Mouse (Mus musculus): ENCODE data around the gene Itga5. TPM values are rescaled to one million over a fixed set of nuclear protein-coding genes. Genes with fewer than 3 reads are reported as not detected.

The Itga5 gene
- total RNA-seq, 1 experiment: 80.8 TPM

DNA sequence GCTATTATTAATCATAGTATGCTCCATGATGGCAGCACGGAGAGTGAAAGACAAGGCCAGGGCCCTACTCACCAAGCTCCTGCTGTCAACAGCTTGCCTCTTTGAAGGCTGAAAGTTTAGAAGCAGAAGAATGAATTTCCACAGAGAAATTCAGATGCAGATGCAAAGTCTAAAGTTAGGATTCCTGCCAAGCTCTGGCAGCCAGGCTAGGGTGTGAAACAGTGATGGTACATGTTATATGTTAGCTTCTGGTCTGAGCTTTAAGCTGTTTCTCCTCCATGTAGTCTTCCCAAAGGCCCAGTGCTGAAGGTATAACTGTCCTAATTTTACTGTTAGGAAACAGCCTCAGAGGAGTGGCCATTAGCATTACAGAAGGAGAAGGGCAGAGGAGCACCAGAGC, 2.6 kb upstream of the Itga5 start:
- no peak for TF ChIP-seq CHD2 (IDR thresholded peaks at IDR 0.05; ENCODE audit: low read depth, low read length)
- TF ChIP-seq MAFK (IDR thresholded peaks at IDR 0.05; ENCODE audit: insufficient read depth, low read depth, low read length): no peak
- TF ChIP-seq ZNF384 (IDR thresholded peaks at IDR 0.05; ENCODE audit: low read depth, low read length): no peak
- TF ChIP-seq HCFC1 (IDR thresholded peaks at IDR 0.05; ENCODE audit: borderline replicate concordance, insufficient read depth, low read length): no peak
- TF ChIP-seq ZC3H11A (IDR thresholded peaks at IDR 0.05; ENCODE audit: borderline replicate concordance, low read depth, low read length): no peak
- no peaks in the 10 kb centered on the region for H3K9me3 ChIP-seq (ENCODE audit: control insufficient read depth, insufficient read depth, low read depth, low read length)
- no peak for DNase-seq (ENCODE audit: low read depth, low spot score)
- peaks cover 8 to 32% of the 10 kb centered on the region in 2 experiments; a peak in 3 of 4 replicates for H3K4me1 ChIP-seq (ENCODE audit: control insufficient read depth in 2 of 2, insufficient read depth in 2 of 2, low read length in 2 of 2, poor library complexity in 1 of 2)
- no peak overlapping the region for H3K9ac ChIP-seq (ENCODE audit: insufficient read depth, low read depth, low read length, poor library complexity, severe bottlenecking)
- H3K27ac ChIP-seq (ENCODE audit: insufficient read depth, low read depth, low read length, poor library complexity, severe bottlenecking): no peak overlapping the region
- in situ Hi-C loops (cut with MboI; ENCODE audit: low sequenced_read_pairs in 2 of 2, unreplicated experiment in 2 of 2): no loop called here
- 0 out of 4 replicates have a peak overlapping the region, but pooled peaks of 1 of the 2 experiments have one; percentile 12 for H3K4me3 ChIP-seq (ENCODE audit: insufficient read depth in 1 of 2, low read depth in 1 of 2, low read length in 2 of 2, poor library complexity in 1 of 2, severe bottlenecking in 1 of 2)
- no peaks in the 10 kb centered on the region for H3K36me3 ChIP-seq (ENCODE audit: control insufficient read depth, insufficient read depth, low read length, poor library complexity, severe bottlenecking)

- Histone ChIP-seq H3K27ac (ENCODE audit: insufficient read depth, low read depth, low read length, poor library complexity, severe bottlenecking) (no peak overlapping the region; the same call in 1 of the 2 replicates), H3K9ac (ENCODE audit: insufficient read depth, low read depth, low read length, poor library complexity, severe bottlenecking) (no peak overlapping the region), H3K9me3 (ENCODE audit: control insufficient read depth, insufficient read depth, low read depth, low read length) (no peaks in the 10 kb centered on the region), H3K4me3 (ENCODE audit: insufficient read depth in 1 of 2, low read depth in 1 of 2, low read length in 2 of 2, poor library complexity in 1 of 2, severe bottlenecking in 1 of 2) (no peak overlapping the region), H3K4me1 (ENCODE audit: control insufficient read depth in 2 of 2, insufficient read depth in 2 of 2, low read length in 2 of 2, poor library complexity in 1 of 2) (peaks cover 12 to 32% of the 10 kb centered on the region in 2 experiments), H3K36me3 (ENCODE audit: control insufficient read depth, insufficient read depth, low read length, poor library complexity, severe bottlenecking) (no peaks in the 10 kb centered on the region)
- in situ Hi-C loops (cut with MboI; ENCODE audit: low sequenced_read_pairs in 2 of 2, unreplicated experiment in 2 of 2): no loop called here
- no peak for DNase-seq (ENCODE audit: low read depth, low spot score)
- TF ChIP-seq CHD2 (IDR thresholded peaks at IDR 0.05; ENCODE audit: low read depth, low read length) (no peak), MAFK (IDR thresholded peaks at IDR 0.05; ENCODE audit: insufficient read depth, low read depth, low read length) (no peak), ZC3H11A (IDR thresholded peaks at IDR 0.05; ENCODE audit: borderline replicate concordance, low read depth, low read length) (no peak), ZNF384 (IDR thresholded peaks at IDR 0.05; ENCODE audit: low read depth, low read length) (no peak), HCFC1 (IDR thresholded peaks at IDR 0.05; ENCODE audit: borderline replicate concordance, insufficient read depth, low read length) (no peak)
Measured at GRCm38 (mm10) chr15:103368179-103368940, 1.8 kb upstream of the Itga5 start.

GRCm38 (mm10) chr15:103365471-103366375, 840 bp downstream of the Itga5 start:
- Histone ChIP-seq H3K36me3 (ENCODE audit: control insufficient read depth, insufficient read depth, low read length, poor library complexity, severe bottlenecking) (no peaks in the 10 kb centered on the region; the same call in 1 of the 2 replicates), H3K9me3 (ENCODE audit: control insufficient read depth, insufficient read depth, low read depth, low read length) (no peaks in the 10 kb centered on the region), H3K4me3 (ENCODE audit: insufficient read depth in 1 of 2, low read depth in 1 of 2, low read length in 2 of 2, poor library complexity in 1 of 2, severe bottlenecking in 1 of 2) (peak overlapping the region; percentile 80 to 97), H3K27ac (ENCODE audit: insufficient read depth, low read depth, low read length, poor library complexity, severe bottlenecking) (peak overlapping the region; percentile 75), H3K4me1 (ENCODE audit: control insufficient read depth in 2 of 2, insufficient read depth in 2 of 2, low read length in 2 of 2, poor library complexity in 1 of 2) (peaks cover 17 to 35% of the 10 kb centered on the region in 2 experiments), H3K9ac (ENCODE audit: insufficient read depth, low read depth, low read length, poor library complexity, severe bottlenecking) (peak overlapping the region; percentile 81)
- in situ Hi-C loops (cut with MboI; ENCODE audit: low sequenced_read_pairs in 2 of 2, unreplicated experiment in 2 of 2): no loop called here
- no peak for DNase-seq (ENCODE audit: low read depth, low spot score)
- no peak for TF ChIP-seq ZNF384 (IDR thresholded peaks at IDR 0.05; ENCODE audit: low read depth, low read length)
- no peak for TF ChIP-seq MAFK (IDR thresholded peaks at IDR 0.05; ENCODE audit: insufficient read depth, low read depth, low read length)
- TF ChIP-seq ZC3H11A (IDR thresholded peaks at IDR 0.05; ENCODE audit: borderline replicate concordance, low read depth, low read length): no peak
- no peak for TF ChIP-seq CHD2 (IDR thresholded peaks at IDR 0.05; ENCODE audit: low read depth, low read length)
- TF ChIP-seq HCFC1 (IDR thresholded peaks at IDR 0.05; ENCODE audit: borderline replicate concordance, insufficient read depth, low read length): no peak

DNA sequence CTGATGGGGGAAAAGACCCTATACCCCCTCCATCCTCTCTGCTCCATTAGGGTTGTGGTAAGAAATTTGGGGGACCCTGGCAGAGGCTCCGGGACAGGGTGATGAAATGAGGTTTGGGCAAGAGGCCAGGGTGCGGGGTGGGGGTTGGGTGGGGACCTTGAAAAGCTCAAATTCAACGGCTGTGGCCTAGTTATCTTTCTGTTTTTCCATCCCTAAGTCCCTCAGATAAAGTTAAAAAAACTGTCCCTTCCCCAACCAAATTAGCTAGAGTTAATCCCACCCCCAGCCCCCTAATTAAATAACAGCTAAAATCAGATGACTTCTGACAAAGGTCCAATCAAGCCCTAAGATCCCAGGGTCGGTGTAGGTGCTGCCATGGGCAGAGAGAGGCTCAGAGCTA, 1.8 kb downstream of the Itga5 start:
- no peak for DNase-seq (ENCODE audit: low read depth, low spot score)
- Histone ChIP-seq H3K4me3 (ENCODE audit: insufficient read depth in 1 of 2, low read depth in 1 of 2, low read length in 2 of 2, poor library complexity in 1 of 2, severe bottlenecking in 1 of 2) (peak overlapping the region; percentile 80 to 97), H3K9me3 (ENCODE audit: control insufficient read depth, insufficient read depth, low read depth, low read length) (no peaks in the 10 kb centered on the region), H3K9ac (ENCODE audit: insufficient read depth, low read depth, low read length, poor library complexity, severe bottlenecking) (peak overlapping the region; percentile 81; the same call in 1 of the 2 replicates), H3K27ac (ENCODE audit: insufficient read depth, low read depth, low read length, poor library complexity, severe bottlenecking) (peak overlapping the region; percentile 48; the same call in 1 of the 2 replicates), H3K4me1 (ENCODE audit: control insufficient read depth in 2 of 2, insufficient read depth in 2 of 2, low read length in 2 of 2, poor library complexity in 1 of 2) (peaks cover 17 to 29% of the 10 kb centered on the region in 2 experiments), H3K36me3 (ENCODE audit: control insufficient read depth, insufficient read depth, low read length, poor library complexity, severe bottlenecking) (no peaks in the 10 kb centered on the region; the same call in 1 of the 2 replicates)
- in situ Hi-C loops (cut with MboI; ENCODE audit: low sequenced_read_pairs in 2 of 2, unreplicated experiment in 2 of 2): no loop called here
- TF ChIP-seq HCFC1 (IDR thresholded peaks at IDR 0.05; ENCODE audit: borderline replicate concordance, insufficient read depth, low read length) (no peak), ZC3H11A (IDR thresholded peaks at IDR 0.05; ENCODE audit: borderline replicate concordance, low read depth, low read length) (no peak), MAFK (IDR thresholded peaks at IDR 0.05; ENCODE audit: insufficient read depth, low read depth, low read length) (no peak), CHD2 (IDR thresholded peaks at IDR 0.05; ENCODE audit: low read depth, low read length) (no peak), ZNF384 (IDR thresholded peaks at IDR 0.05; ENCODE audit: low read depth, low read length) (no peak)
